Mouse (Mus musculus) urinary bladder, postnatal 36 days (tissue): Measurements from ENCODE around the gene Hexdc.

ENCODE experiments used
- DNase-seq, 2 experiments: peaks; one replicate each; pipeline ENCODE4 v3.0.0; 2022; ENCODE audit warnings: low spot score in 2 of 2, mixed read lengths in 1 of 2

Hexdc gene

DNA sequence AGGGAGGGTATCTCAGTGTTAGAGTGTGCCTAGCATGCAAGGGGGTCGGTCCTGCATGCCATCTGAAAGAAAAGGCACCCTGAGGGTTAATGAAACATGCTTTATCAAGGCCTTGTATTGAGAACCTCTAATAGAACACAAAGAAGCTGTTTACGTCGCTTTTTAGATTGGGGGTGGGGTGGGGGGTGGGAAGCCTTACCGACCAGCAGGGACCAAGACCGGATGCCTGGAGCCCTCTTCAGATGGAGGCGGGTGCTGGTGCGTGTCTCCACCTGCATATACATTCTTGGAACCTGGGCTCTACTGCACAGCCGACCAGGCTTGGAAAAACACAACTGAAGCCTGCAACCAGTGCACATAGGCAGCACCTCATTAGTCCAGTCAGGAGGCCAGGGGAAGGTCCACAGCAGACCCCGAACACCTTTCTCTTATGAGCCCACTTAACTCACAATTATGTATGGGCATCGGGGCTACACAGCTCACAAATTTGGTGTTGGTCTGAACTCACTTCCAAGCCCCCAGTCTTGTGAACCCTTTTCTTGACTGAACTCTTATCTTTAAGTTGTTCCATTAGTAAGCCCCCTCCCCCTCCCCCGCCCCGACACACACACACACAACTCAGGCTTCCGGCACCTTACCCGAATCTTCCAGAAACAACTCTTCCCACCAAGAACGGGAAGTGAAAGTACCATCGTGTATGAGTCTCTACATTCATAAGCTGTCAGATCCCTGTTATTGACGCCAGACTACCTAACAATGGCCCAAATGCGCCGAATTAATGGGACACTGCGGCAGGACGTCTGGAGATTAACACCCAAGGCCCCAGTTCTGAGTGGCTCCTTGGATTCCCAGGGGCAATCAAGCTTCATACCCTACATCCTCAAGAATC, 24.1 kb downstream of the Hexdc start:
- DNase-seq = no peak

DNA sequence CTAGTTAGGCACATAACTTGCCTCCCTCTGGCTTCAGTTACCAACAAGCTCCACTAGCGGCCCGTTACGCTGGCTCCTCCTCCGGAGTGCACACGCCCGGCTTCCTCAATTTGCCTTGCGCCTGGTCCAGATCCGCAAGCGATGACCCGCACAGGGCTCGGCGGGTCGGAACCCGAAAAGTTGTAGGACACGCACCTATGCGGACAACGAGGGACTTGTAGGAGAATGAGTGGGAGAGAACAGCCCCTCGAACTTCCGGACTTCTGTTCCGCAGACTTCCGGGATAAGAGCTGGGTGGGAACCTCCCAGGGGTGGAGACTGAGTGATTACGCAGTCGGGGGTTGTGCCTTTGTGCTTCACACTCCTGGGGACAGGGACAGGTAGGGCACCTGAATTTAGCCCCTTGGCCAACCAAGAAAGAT, 24.8 kb downstream of the Hexdc start, which contains the start of gene Cybc1:
TSS of gene Cybc1 (minus strand) at position 305 of the 422 bp plus-strand sequence.
- DNase-seq = peak; percentile 78 to 79

DNA sequence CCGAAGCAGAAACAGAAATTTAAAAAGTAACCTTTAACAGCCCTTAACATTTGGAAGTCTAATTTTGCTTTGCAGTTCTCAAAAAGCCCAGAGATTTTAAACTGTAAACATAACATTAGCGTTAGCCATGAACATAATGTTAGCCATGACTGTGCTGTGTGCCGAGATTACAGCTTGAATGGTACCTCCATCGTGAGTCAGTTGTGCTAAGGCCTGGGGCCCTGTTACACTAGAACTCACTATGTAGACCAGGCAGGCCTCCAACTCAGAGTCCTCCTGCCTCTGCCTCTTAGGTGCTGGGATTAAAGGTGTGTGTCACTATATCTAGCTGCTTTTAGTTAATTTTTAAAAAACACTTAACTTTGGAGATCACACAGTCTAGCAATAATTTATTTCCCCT, 27.0 kb downstream of the Hexdc start:
- DNase-seq = no peak

DNA sequence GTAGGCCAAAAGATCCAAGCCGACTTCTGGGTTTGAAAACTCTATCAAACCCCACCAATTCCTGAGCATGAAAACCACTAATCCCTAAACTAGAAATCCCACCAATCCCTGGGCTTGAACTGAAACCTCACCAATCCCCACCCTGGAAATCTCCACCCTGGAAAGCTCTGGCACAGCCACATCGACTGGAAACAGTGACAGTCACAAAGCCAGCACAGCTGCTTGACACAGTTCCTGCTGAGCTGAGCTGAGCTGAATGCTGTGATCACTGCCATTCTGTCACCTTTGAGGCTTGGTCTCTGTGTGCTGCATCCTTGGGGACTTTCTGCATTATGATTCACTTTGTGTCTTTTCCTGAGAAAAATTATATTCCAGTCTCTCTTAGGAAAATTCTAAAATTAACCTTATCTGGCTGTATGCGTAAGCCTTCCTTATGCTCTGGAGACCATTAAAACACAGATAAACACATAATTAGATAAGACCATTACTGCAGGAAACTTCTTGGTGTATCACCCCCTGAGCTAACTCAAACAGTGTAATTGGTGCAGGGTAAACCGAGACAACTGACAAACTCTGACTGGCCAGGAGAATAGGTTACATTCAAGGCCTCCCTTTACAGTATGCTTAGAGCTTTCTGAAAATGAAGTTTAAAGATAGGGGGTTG, 27.5 kb downstream of the Hexdc start:
- DNase-seq = no peak

DNA sequence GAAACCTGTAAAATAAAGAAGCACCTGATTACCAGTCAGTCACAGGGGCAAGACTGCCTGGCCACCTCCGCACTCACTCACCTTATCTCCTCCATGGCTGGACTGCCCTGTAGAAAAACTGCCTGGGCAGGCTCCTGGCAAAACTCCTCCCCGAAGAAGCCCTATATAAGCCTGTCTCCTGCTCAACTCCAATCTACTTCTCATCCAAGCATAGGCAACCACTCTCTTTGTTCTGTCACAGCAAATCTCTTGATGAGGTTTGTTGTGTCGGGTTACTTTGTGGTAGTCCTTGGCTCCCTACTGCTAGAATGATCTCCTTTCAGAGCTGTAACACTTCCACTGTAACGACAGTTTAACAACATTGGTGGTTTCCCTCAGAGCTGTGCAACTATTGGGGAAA, 28.5 kb downstream of the Hexdc start:
- no peak for DNase-seq

DNA sequence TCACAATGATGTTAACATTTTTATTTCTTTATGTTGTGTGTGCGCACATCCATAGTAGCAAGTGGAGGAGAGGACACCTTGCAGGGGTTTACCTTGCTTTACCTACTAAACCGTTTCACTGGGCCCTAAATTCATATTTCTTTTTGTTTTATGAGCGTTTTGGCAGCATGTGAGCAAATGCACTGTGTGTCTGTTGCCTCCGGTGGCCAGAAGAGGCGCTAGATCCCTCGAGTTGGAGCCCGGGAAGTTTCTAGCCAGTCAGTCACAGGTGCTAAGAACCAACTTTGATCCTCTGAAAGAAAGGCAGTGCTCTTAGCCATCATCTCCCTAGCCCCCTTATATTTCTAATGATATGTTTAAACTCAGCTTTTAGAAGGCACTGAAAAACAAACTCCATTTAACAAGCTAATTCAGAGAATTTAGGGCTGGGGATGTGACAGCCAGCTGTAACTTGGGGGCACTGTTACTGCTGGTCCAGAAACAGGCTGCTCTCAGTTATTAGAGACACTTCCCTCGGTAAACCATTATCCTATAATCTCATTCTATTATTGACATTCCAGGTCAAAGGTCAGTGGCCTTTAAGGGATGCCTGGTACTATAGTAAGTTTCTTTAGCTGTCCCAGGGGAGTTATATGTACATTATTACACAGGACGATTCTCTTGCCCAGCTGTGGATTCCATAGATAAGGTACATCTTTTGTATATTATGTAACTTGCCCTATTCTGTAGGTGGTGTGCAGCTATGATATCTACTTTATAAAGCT, 31.4 kb downstream of the Hexdc start:
- no peak for DNase-seq

DNA sequence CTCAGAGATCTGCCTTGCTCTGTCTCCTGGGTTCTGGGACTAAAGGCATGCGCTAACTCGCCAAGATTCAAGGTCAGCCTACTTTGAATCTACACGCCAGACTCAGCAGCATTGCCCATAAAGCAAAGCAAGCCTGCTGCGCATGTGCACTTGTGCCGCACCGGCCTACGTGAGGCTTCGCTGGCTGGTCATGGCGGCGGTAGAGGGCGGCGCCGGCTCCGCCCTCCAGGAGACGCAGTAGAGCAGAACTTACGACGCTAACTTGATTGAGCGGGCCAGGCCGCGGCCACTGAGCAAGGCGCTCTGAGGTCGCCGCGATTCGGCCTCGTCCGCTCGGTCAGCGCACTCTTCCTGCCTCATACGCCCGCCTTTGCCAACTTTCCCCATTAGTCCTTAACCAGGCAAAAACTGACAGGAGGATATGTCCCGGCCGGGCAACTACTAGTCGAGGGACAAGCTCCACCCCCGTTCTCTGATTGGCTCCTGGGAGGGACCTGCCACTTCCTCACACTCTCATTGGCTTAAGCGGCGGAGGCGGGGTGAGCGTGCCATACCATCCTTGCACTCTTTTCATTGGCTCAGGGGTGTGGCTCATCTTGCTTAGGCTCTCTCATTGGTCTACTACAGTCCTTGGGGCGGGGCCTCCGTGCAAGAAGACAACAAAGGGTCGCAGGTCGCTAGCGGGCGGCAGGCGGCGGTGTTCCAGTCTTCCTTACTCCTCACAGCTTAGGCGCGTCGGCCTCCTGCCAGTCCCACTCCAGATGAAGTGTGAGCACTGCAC, 32.5 kb downstream of the Hexdc start, which contains the start of gene Narf:
TSS of gene Narf (plus strand) at position 690 of the 781 bp plus-strand sequence.
- DNase-seq = peak; percentile 97 to 99

DNA sequence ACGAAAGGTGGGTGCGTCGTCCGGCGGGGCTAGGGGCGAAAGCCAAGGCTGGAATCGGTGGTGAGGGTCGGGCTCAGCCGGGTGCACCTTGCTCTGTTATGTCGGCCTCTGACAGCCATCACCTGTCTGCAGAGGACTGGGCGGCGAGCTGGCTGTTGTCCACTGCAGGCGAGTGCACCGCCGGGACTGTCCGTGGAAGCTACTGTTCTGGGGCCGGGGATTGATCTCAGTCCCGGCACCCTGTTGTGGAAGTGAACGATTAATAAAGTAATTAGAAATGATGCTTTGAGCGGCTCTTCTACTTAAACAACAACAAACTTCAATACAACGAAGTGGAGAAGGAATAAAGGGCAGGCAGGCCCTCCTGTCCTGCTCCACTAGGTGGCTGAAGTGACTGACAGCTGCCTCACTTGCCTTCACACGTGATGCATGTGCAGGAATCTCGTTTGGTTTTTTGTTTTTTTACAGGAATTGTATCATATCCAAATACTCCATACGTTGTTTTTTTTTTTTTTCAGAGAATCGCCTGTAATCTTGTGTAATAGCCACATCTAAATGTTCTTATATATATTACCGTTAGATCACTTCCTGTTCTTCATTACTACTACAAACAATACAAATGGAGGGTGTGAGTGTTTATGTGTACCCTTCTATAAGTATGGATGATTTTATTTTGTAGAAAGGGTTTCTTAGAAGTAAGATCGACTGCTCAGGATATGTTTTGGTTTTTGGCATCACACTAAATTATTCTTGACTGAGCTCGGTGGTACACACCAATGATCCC, 33.3 kb downstream of the Hexdc start:
- DNase-seq = no peak

DNA sequence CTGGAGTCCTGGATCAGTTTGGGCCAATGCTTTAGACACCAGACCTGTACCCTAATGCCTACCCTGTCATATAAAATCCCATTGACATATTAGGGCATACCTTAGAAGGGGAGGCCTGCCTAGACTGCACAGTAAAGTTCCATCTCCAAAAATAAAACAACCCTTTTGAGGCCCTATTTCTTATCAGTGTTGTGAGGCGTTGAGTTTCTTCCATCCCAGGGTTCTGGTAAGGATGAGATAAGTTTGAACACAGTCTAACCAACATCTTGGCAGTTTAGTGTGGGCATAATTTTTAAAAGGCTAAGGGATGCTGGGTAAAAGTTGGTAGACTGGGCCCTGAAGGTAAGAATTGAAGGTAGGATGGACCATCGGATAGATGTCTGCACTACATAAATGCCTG, 35.4 kb downstream of the Hexdc start:
- no peak for DNase-seq

DNA sequence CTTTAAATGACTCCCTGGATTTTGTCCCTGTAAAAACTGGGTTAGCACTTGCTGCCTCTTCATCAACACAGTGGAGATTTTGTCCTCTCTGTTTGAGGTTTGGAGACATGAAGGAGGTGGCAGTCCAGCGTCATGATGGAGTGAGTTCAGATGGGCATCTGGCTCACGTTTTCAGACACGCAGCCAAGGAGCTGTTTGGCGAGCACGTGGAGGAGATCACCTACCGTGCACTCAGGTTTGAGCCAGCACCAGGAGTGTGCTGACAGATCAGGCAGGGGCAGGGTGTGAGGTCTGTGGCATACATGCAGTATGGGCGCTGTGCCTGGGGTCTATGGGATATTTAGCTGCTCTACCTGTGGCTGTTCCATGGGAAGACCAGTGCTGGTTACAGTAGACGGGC, 46.0 kb downstream of the Hexdc start:
- DNase-seq = no peak

DNA sequence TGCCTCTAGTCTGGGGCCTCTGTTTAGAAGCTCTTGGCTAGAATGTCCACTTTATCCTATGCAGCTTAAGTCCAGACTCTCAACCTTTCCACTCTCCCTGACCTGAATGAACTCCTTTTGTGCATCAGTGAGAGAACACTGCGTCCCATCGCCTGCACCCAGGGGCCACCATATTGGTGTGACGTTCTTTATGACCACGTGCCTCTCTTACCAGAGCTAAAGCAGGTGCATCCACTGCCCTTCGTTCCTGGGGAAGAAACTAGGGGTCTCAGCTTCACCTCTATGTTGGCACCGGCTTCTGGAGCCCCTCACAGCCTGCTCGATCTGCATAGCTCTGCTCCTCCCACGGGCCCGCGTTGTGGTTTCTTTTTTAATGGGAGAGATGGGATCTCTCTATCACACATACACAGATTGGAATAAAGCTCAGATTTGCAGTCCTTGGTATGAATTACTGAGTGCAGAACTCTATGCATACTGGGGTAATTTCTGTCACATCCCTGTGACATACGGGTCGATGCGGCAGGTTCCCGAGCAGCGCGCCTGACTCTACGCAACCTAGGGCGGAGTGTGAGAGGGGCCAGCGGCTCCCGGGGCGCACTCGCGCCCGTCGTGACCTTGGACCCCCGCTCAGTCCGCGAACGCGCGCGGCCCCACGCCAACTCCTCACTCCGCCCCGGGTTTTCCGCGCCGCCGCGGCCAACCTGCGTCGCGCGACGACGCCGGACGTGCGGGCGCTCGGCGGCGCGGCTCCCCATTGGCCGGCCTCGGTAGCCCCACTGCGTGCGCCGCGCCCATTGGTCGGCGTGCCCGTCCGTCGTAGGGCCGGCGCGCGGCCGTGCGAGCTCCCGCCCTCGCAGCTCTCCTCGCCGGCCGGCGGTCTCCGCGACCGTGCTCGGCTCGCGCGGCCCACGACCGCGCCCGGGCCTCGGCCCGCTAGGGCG, 55.2 kb downstream of the Hexdc start, which contains the start of gene Foxk2:
TSS of gene Foxk2 (plus strand) at position 831 of the 941 bp plus-strand sequence.
- DNase-seq = peak; percentile 80 to 89

DNA sequence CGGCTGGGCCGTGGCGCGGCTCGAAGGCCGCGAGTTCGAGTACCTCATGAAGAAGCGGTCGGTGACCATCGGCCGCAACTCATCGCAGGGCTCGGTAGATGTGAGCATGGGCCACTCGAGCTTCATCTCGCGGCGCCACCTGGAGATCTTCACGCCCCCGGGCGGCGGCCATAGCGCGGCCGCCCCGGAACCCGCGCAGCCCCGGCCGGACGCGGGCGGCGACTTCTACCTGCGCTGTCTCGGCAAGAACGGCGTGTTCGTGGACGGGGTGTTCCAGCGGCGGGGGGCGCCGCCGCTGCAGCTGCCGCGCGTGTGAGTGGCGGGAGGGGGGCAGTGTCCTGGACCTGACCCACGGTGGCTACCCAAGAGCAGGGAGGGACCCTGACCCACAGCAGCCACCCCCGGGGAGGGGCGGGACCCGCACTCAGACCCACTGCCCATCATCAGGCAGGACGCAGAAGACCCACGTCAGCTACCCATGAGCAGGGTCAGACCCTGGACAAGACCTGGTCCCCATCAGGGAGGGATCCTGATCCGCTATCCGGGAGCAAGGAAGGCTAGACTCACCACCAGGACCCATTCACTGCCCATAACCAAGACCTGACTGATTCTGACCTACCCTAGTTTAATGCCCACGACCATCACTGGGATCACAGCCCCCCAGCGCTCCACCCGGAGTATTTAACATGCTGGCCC, 56.1 kb downstream of the Hexdc start:
- peak in 1 of 2 experiments; percentile 15 for DNase-seq

DNA sequence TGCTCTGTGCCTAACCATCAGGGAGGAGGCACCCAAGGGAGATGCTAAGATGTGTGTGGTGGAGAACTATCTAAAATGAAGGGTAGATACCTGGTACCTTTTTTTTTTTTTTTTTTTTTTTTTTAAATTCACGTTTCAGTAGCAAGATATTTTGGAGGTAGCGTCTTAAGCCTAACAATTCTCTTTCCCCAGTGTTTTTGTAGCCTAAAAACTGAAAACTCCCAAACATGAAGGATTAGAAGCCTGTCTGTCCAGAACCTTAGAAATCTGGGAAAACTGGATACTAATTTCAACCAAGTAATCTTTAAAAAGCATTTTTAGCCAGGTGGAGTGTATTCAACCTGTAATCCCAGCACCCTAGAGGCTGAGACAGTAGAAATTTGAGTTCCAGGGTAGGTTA, 56.8 kb downstream of the Hexdc start:
- no peak for DNase-seq
